Mouse (Mus musculus): ENCODE measurements around the gene Dpf2.

DNA sequence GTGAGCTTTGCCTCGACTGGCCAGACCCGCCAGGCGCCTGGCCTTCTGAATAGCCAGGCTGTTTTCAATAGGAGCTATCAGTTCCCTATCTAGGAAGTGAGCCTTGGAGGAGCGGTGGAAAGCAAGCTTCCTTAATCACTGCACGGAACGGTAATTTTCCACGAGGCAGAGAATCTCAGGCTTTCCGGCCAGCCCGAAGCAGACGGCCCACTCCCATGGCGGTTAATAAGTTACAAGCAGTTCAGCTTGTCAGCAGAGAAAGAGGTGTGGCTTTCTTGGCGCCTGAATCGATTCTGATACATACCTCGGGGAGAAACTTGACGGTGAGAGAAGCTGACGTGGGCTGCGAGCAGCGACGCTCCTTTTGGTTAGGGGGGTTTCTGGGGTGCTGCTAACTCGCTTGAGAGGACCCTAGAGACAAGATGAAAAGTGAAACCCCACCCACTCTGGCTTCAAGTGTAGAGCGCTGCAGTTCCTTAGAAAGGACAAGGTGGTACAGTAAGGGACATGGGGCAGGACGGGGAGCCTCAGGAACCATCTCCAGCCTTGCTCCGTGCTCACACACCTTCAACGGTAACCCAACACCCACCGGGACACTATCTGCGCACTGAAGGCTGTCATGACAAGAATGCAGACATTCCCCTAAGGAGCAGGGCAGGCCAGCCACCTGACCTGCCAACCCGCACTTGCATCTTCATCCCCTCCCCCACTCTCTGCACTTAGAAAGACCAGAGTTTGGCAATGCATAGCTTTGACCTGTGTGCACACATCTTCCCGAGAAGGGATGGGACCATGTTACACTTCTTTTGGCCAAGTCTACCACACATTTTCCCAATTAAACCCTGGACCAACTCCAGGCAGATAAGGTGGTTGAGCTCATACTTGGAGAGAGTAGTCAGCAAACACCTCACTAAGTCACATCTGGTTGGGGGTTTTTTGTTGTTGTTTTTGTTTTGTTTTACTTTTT, 43.2 kb upstream of the Dpf2 start:
- TF ChIP-seq CTCF (IDR thresholded peaks at IDR 0.05; ENCODE audit: borderline replicate concordance, control insufficient read depth, extremely low read depth, insufficient read depth, low read length, poor library complexity) (no peak), POLR2A (IDR thresholded peaks at IDR 0.05; ENCODE audit: control insufficient read depth, extremely low read depth, insufficient read depth, low read length, poor library complexity) (no peak)
